Mouse (Mus musculus) stomach, postnatal 0 days (tissue): ENCODE measurements around the gene Syt2.

Experiments used
- CTCF ChIP-seq: IDR thresholded peaks from 2 replicates; pipeline ENCODE4 v1.5.1; 2016; ENCODE audit warnings: antibody characterized with exemption, low read depth, mild to moderate bottlenecking, moderate library complexity
- EP300 ChIP-seq: optimal IDR thresholded peaks from 2 replicates; pipeline ENCODE3; 2016; ENCODE audit warnings: antibody characterized with exemption

DNA sequence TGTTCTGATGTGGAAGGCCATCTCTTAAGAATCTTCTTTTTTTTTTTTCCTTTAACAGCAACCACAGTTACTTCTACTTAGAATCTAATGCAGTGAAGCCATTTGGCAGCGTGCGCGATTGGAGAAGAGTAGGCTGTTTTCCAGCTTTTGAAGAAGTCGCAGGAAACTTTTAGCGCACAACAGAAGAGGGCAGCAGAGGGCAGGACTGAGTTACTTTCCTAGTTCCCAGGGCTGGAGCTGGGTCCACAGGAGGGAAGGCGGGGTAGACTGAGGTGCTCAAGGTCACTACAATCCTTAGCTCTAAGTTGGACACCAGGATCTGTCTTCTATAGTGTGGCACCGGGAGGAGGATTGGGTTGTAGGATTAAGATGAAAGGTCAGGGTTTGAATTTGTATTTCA is 8.0 kb upstream of the Syt2 start:
- TF ChIP-seq EP300 (no peak), CTCF (peak; percentile 75)
